Mouse (Mus musculus) right cerebral cortex, postnatal 4 days (tissue): ENCODE results near the gene Tm4sf20.
A peak's percentile ranks its signal among the peaks of the same experiment; 100 is the strongest.

ENCODE experiments used
- DNase-seq: peaks from one replicate; pipeline ENCODE4 v3.0.0-alpha.2; 2022

The Tm4sf20 gene

GRCm38 (mm10) chr1:82773208-82773607, 4.9 kb upstream of the Tm4sf20 start:
- no peak for DNase-seq

GRCm38 (mm10) chr1:82772428-82772827, 4.2 kb upstream of the Tm4sf20 start:
- DNase-seq: no peak

- DNase-seq: no peak
These were observed 2.8 kb upstream of the Tm4sf20 start, which contains the start of gene Gm47791 for GRCm38 (mm10) chr1:82771022-82771586. Gene Gm47791, minus strand, starts transcription at chr1:82771243.

- DNase-seq: no peak
These were observed 1.6 kb downstream of the Tm4sf20 start for GRCm38 (mm10) chr1:82766641-82767040.

- no peak for DNase-seq
These were observed 2.0 kb downstream of the Tm4sf20 start for GRCm38 (mm10) chr1:82766227-82766626.

GRCm38 (mm10) chr1:82762274-82762673, 6.0 kb downstream of the Tm4sf20 start:
- no peak for DNase-seq

GRCm38 (mm10) chr1:82761454-82762169, 6.6 kb downstream of the Tm4sf20 start:
- no peak for DNase-seq

GRCm38 (mm10) chr1:82759520-82759919, 8.7 kb downstream of the Tm4sf20 start:
- no peak for DNase-seq

GRCm38 (mm10) chr1:82747714-82748452, 20.4 kb downstream of the Tm4sf20 start:
- DNase-seq: no peak

GRCm38 (mm10) chr1:82746408-82746807, 21.9 kb downstream of the Tm4sf20 start:
- DNase-seq: no peak

GRCm38 (mm10) chr1:82743962-82744361, 24.3 kb downstream of the Tm4sf20 start:
- DNase-seq: no peak

- no peak for DNase-seq
These were observed 26.7 kb downstream of the Tm4sf20 start for GRCm38 (mm10) chr1:82741539-82741938.

GRCm38 (mm10) chr1:82738066-82738465, 30.2 kb downstream of the Tm4sf20 start:
- no peak for DNase-seq

GRCm38 (mm10) chr1:82733357-82733756, 34.9 kb downstream of the Tm4sf20 start:
- DNase-seq: no peak

GRCm38 (mm10) chr1:82726482-82726881, 41.8 kb downstream of the Tm4sf20 start:
- no peak for DNase-seq

GRCm38 (mm10) chr1:82725875-82726185, 42.4 kb downstream of the Tm4sf20 start:
- DNase-seq: no peak

- DNase-seq: peak; percentile 10
These were observed 43.0 kb downstream of the Tm4sf20 start for GRCm38 (mm10) chr1:82725026-82725874.

- DNase-seq: peak; percentile 84
These were observed 43.8 kb downstream of the Tm4sf20 start, which contains the start of gene Mff for GRCm38 (mm10) chr1:82724339-82725025. Gene Mff, plus strand, starts transcription at chr1:82724890.

- DNase-seq: no peak
These were observed 50.3 kb downstream of the Tm4sf20 start for GRCm38 (mm10) chr1:82717816-82718512.
